Mouse (Mus musculus): Measurements from ENCODE around the gene 4930452B06Rik.

Gene 4930452B06Rik

GRCm38 (mm10) chr14:8525232-8525631 lies 140.8 kb downstream of the 4930452B06Rik start:
- no peak for DNase-seq (ENCODE audit: low read depth)

DNA sequence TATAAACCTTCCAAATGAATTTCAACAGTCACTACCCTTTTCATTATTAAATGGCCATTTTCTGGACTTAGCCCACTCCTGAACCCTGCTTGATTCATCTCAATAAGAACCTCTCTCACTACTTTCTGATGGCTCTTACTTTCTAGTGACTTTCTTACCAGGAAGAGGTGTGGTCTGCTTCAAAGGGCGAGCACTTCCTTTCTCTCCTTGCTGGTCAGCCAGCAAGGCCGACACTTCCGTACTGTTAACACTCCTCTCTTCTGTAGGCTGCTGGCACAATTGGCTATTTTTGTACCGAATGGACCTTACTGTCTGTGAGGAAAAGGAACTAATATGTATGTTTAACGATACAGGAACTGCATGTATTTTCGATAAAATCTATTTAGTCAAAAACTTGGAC lies 148.4 kb downstream of the 4930452B06Rik start:
- DNase-seq (ENCODE audit: low read depth): no peak

DNA sequence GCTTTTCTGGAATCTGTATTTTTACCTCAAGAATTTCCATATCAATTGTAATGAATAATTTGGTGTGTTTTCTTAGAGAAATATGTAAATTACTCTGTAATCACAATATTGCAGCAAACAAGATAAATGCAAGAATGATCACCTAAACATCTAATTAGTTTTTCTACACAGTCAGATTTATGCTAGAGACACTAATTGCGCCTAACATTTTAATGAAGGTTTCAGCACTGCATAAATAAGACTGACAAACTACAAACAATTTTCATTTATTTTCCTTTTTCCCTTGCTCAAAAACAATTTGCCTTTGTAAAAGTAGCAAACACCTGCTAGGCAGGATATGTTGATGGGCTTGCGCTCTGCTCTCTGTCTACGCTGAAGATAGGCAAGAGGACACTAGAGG lies 152.0 kb downstream of the 4930452B06Rik start:
- no peak for DNase-seq (ENCODE audit: low read depth)

- no peak for DNase-seq (ENCODE audit: low read depth)
These were observed 154.8 kb downstream of the 4930452B06Rik start for GRCm38 (mm10) chr14:8511276-8511675.

GRCm38 (mm10) chr14:8510288-8510959 lies 155.6 kb downstream of the 4930452B06Rik start:
- no peak for DNase-seq (ENCODE audit: low read depth)

DNA sequence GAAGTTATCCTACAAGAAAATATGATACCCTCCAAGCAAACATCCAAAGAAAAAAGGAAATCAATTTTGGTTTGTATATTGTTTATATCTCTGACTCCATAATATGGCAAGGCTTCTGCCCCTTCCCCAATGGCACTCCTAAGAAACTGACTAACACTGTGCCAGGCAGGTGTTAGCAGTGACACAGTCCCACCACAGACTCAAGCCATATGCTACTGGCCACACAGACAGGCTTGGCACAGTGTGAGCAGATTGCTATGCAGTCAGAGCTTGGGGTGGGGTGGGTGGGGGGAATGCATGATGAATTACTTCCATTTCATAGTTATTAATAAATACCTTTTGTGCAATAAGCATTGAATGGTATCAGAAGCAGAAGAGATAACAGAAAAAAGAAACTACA lies 157.4 kb downstream of the 4930452B06Rik start:
- DNase-seq (ENCODE audit: low read depth): no peak

- DNase-seq (ENCODE audit: low read depth): no peak
These were observed 161.8 kb downstream of the 4930452B06Rik start for GRCm38 (mm10) chr14:8504206-8504605.

DNA sequence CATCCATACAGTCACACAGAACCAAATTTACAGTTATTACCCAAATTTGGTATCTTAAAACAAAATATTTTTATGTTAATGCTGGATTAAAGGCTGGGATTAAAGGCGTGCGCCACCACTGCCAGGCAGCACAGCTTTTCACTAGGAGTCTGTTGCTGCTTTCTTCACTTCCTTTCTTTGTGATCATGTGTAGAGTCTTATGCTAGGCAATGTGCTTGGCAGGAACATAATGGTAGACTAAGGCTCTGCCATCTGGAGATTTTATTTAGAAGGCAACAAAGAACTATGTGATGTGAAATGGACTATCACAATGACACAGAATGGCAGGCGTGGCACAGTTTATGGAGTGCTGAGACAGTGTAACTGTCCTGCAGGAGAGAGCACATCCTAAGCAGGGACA lies 162.7 kb downstream of the 4930452B06Rik start:
- no peak for DNase-seq (ENCODE audit: low read depth)

GRCm38 (mm10) chr14:8502496-8502895 lies 163.5 kb downstream of the 4930452B06Rik start:
- DNase-seq (ENCODE audit: low read depth): no peak

GRCm38 (mm10) chr14:8495691-8496090 lies 170.3 kb downstream of the 4930452B06Rik start:
- DNase-seq (ENCODE audit: low read depth): no peak

DNA sequence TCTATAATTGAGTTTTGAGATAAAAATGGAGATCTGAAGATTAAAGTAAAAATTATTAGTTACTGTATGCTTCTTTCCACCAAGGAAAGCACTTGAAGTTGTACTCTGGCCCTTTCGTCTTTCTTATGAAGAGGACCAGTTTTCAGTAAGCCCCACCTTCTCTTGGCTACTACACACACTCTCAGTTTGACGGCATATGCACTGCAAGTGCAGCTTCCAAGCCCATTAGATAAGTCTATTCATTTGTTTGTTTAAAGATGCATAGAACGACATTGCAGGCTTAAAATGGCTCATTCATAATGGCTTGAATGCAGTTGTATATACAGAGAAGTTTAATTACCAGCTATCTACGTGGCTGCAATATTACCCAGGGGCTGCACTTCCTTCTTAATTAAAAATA lies 171.1 kb downstream of the 4930452B06Rik start:
- DNase-seq (ENCODE audit: low read depth): no peak

GRCm38 (mm10) chr14:8494260-8494659 lies 171.8 kb downstream of the 4930452B06Rik start:
- no peak for DNase-seq (ENCODE audit: low read depth)

DNA sequence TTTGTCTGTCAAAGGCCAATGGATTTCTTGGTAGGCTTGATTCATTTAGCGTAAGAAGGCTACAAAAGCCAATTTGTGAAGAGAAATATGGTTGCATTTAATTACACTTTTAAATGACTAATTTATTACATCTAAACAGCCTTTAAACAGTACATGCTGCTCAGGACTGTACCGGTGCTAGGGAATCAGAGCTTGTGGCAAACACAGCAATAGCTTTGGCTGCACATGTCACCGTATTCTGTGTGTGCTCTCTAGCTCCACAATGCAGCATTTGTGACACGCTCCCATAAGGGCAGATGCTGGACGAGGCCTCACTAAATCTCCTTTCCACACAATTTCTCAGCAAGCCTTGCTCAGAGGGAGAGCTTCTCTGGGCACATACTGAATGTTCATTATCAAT lies 187.9 kb downstream of the 4930452B06Rik start:
- DNase-seq (ENCODE audit: low read depth): no peak

DNA sequence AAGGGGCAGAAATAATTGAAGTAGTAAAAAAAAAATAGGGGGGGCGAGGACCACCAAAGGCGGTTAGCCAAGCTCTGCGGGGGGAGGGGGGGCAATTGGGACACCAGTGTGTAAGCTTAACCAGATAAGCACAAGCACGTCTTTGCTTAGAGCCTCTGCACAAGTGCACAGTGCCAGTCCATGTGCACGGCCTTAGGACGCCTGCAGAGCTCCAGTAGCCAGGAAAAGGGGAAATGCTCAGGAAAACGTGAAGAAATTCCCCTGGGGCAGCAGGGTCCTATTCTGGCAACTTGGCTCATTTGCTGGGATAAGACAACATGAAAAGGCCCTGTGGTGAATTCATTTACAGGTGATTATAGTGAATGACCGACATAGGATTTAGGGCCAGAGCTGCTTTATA lies 188.7 kb downstream of the 4930452B06Rik start:
- no peak for DNase-seq (ENCODE audit: low read depth)

DNA sequence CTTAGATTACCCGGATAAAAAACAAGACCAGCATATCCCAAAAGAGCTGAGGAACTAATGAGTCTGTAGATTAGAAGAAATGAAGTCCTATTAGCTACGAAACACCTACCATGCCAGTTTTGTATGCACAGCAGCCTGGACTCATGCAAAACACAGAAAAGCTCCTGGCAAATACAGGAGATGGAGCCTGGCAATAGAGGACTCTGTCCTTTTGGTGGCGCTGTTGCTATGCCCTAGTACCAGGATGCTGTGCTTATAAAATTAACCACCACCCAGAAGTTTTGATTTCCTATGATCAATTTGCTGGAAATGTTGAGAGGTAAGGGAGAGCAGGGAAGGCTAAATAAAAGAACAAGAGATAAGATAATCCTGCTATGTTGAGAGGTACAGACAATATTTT lies 189.4 kb downstream of the 4930452B06Rik start:
- no peak for DNase-seq (ENCODE audit: low read depth)

GRCm38 (mm10) chr14:8475851-8476250 lies 190.2 kb downstream of the 4930452B06Rik start:
- DNase-seq (ENCODE audit: low read depth): no peak

DNA sequence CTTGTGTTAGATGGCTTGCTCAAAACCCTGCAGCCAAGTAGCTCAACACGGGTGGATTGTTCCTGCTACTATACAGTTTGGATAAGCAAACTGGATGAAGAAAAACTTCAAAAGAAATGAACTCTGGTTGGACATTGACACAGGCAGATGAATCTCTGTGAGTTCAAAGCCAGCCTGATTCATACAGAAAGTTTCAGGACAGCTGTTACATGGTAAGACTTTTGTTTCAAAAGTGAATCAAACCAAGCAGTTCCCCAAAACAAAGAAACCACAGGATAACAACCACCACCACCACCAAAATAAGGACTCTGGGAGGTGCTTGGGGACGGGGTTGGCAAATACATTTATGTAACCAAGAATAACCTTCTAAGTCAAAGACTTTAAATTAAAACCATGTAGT lies 193.2 kb downstream of the 4930452B06Rik start:
- DNase-seq (ENCODE audit: low read depth): no peak

DNA sequence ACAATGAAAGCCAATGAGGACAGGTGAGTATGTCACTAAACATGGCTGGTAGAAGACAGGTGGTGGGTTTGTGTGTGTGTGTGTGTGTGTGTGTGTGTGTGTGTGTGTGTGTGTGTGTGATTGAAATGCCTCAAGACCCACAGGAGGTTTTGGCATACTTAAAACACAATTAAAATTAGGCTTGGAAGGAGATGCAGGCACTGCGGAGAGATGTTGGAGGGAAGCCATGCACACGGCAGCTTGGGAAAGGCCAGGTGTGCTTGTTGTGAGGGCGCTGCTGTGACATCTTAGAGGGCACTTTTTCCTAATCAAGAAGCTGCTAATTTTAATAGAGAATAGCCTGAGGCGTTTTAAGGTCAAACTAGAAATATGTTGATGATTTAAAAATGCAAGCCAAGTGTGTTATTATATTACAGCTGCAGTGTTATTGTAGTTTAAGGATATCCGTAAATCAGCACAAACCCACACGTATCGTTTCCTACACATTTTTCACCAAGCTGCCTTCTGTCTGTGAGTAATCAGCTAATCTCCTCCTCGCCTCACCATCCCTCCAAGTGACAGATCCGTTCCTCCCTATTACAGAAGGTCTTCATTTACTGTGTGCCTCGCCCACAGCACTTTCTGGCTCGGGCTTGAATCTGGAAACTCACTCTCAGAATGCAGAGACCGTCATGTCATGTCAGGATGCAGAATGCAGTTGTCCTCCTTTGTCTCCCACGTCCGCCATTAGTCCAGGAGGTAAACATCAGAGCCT lies 201.5 kb downstream of the 4930452B06Rik start:
- DNase-seq (ENCODE audit: low read depth): no peak

DNA sequence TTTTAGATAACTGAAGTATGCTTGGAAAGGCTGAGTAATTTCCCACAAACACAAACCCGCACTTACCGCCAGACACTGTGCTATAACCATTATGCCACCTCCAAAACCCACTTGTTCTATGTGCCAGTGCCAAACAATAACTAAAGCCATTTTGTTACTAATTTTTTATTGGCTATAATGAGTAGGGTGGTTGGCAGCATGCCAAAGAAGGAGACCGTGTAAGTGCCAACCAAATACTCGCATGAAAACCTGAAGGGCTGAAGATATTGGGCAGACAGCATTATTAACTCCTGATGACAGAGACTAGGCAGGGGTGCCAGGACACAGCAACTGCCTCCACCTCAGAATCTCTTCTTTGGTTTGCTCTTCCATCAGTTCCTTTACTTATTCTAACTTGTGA lies 203.1 kb downstream of the 4930452B06Rik start:
- no peak for DNase-seq (ENCODE audit: low read depth)

- no peak for DNase-seq (ENCODE audit: low read depth)
These were observed 203.6 kb downstream of the 4930452B06Rik start for GRCm38 (mm10) chr14:8462321-8462909.

- peak; percentile 23 for DNase-seq (ENCODE audit: low read depth)
These were observed 205.6 kb downstream of the 4930452B06Rik start for GRCm38 (mm10) chr14:8460226-8461129.

DNA sequence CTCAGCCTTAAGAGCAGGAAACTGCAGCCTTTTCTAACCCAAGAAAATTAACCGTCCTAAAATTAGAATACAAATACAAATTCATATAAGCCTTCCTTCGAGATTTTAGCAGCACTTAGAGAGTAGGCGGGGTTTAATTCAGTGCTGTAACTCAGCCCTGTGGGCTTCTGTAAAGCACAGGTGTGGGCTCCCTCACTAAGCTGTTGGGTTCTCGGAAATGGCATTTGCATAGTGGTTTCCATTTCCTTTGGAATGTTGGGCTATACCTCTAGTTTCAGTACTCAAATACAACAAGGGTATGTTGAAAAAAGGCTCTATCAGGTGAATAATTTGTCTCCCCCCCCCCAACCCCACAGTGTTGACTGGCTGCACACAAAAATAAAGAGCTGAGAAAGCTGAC lies 206.3 kb downstream of the 4930452B06Rik start:
- DNase-seq (ENCODE audit: low read depth): no peak
